In the genomic region with DNA sequence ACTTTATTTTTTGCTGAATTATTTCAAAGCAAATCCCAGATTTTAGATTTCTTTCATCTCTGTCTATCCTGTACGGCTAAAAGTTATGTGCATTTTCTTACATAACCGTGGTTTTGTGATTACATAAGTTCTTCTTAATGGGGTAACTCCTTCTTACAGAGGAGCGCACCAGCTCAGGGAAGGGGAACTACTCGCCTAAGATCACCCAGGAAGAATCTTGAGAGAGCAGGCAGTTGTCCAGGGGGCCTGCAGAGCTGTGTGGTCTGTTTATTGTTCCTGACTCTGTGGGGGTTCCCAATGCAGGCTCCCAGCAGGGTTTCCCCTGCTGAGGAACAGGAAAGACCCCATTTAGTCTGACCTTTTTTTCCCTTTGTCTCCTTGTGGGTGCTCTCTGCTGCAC, we compare ENCODE assay signal across 21 mouse cellular contexts.
"Had no signal": no experiment of that assay in that cellular context is flagged by ENCODE, and none has a peak within 500 bp of the region (broad histone marks: within the 10 kb centered on the region; RNA-seq: fewer than 3 reads in every experiment).

No protein-coding gene starts in this region.

- ATAC-seq: lung, postnatal 0 days; midbrain, embryonic 15.5 days had no signal

- H3K27me3 ChIP-seq: limb, embryonic 13.5 days; midbrain, embryonic 12.5 days; midbrain, embryonic 15.5 days; neural tube, embryonic 12.5 days; neural tube, embryonic 15.5 days had no signal

- DNase-seq: kidney, adult 9 months; kidney, postnatal 14 days; kidney, postnatal 4 days; layer of hippocampus, adult 9-11 months; liver, embryonic 13.5 days; lung, embryonic 14.5 days; lung, postnatal 36 days; right cerebral cortex, adult 18-20 months; right cerebral cortex, postnatal 14 days; right cerebral cortex, postnatal 4 days; thymus, adult 2 months; thymus, postnatal 14 days; thymus, postnatal 4 days had no signal

- H3K27ac ChIP-seq: limb, embryonic 10.5 days; limb, embryonic 13.5 days; liver, embryonic 13.5 days; midbrain, embryonic 12.5 days; midbrain, embryonic 15.5 days; neural tube, embryonic 12.5 days; neural tube, embryonic 15.5 days; stomach, postnatal 0 days had no signal

- H3K36me3 ChIP-seq: limb, embryonic 10.5 days; limb, embryonic 13.5 days; liver, embryonic 13.5 days; midbrain, embryonic 12.5 days; midbrain, embryonic 15.5 days; neural tube, embryonic 12.5 days; neural tube, embryonic 15.5 days had no signal

- H3K9me3 ChIP-seq: limb, embryonic 10.5 days; liver, embryonic 13.5 days; neural tube, embryonic 12.5 days; neural tube, embryonic 15.5 days had no signal

- H3K4me1 ChIP-seq: limb, embryonic 10.5 days; limb, embryonic 13.5 days; midbrain, embryonic 12.5 days; midbrain, embryonic 15.5 days; neural tube, embryonic 12.5 days; neural tube, embryonic 15.5 days had no signal

- H3K4me3 ChIP-seq: limb, embryonic 10.5 days; limb, embryonic 13.5 days; liver, embryonic 13.5 days; midbrain, embryonic 12.5 days; midbrain, embryonic 15.5 days; neural tube, embryonic 12.5 days; neural tube, embryonic 15.5 days had no signal

- H3K9ac ChIP-seq: limb, embryonic 13.5 days; liver, embryonic 13.5 days; lung, embryonic 14.5 days; midbrain, embryonic 12.5 days; midbrain, embryonic 15.5 days; neural tube, embryonic 12.5 days; neural tube, embryonic 15.5 days had no signal

- H3K4me2 ChIP-seq: limb, embryonic 13.5 days; liver, embryonic 13.5 days; lung, embryonic 14.5 days; midbrain, embryonic 12.5 days; midbrain, embryonic 15.5 days; neural tube, embryonic 12.5 days; neural tube, embryonic 15.5 days had no signal
